Mouse (Mus musculus): ENCODE results near the gene Ago4. TPM values are rescaled to one million over a fixed set of nuclear protein-coding genes. Genes with fewer than 3 reads are reported as not detected.

Ago4 gene
- polyA plus RNA-seq, 1 experiment from 2014 or later, result 7.1 TPM

Small RNA genes lying within 50 kb of the gene (microRNA-seq; reads per million reads assigned to microRNA genes)
- gene Mir7119, result not detected

Other genes with a start within 250 kb of the Ago4 start
- gene Col8a2, start 246.7 kb downstream of the Ago4 start, polyA plus RNA-seq (2015; fragmentation: Nextera tagmentation; extraction: Ambion mirVana), result 7.4 and 9.8 TPM in 2 replicates
- 75.5 and 79.8 TPM in 2 replicates for gene Adprhl2, start 211.8 kb downstream of the Ago4 start, polyA plus RNA-seq (2015; fragmentation: Nextera tagmentation; extraction: Ambion mirVana)
- 8.3 and 9.2 TPM in 2 replicates for gene Tekt2, start 207.8 kb downstream of the Ago4 start, polyA plus RNA-seq (2015; fragmentation: Nextera tagmentation; extraction: Ambion mirVana)
- gene Ago3, start 103.9 kb downstream of the Ago4 start, polyA plus RNA-seq (2015; fragmentation: Nextera tagmentation; extraction: Ambion mirVana), result 15.1 and 17.1 TPM in 2 replicates
- 7.5 and 7.9 TPM in 2 replicates for gene Ago1, start 64.9 kb downstream of the Ago4 start, polyA plus RNA-seq (2015; fragmentation: Nextera tagmentation; extraction: Ambion mirVana)
- gene Clspn, start 23.5 kb upstream of the Ago4 start, polyA plus RNA-seq (2015; fragmentation: Nextera tagmentation; extraction: Ambion mirVana), result 3.8 and 13.3 TPM in 2 replicates
- 14.9 and 19.1 TPM in 2 replicates for gene 5730409E04Rik, start 76.3 kb upstream of the Ago4 start, polyA plus RNA-seq (2015; fragmentation: Nextera tagmentation; extraction: Ambion mirVana)
- 419 and 433 TPM in 2 replicates for gene Psmb2, start 144.2 kb upstream of the Ago4 start, polyA plus RNA-seq (2015; fragmentation: Nextera tagmentation; extraction: Ambion mirVana)
- 0.06 TPM in 1 of 2 replicates, not detected in the other for gene Tfap2e, start 202.8 kb upstream of the Ago4 start, polyA plus RNA-seq (2015; fragmentation: Nextera tagmentation; extraction: Ambion mirVana)
- gene Ncdn, start 220.0 kb upstream of the Ago4 start, polyA plus RNA-seq (2015; fragmentation: Nextera tagmentation; extraction: Ambion mirVana), result 146 and 156 TPM in 2 replicates
- gene AU040320, start 220.1 kb upstream of the Ago4 start, polyA plus RNA-seq (2015; fragmentation: Nextera tagmentation; extraction: Ambion mirVana), result 33.5 and 41.7 TPM in 2 replicates